ENCODE assay signal across 8 mouse cellular contexts in the genomic region with DNA sequence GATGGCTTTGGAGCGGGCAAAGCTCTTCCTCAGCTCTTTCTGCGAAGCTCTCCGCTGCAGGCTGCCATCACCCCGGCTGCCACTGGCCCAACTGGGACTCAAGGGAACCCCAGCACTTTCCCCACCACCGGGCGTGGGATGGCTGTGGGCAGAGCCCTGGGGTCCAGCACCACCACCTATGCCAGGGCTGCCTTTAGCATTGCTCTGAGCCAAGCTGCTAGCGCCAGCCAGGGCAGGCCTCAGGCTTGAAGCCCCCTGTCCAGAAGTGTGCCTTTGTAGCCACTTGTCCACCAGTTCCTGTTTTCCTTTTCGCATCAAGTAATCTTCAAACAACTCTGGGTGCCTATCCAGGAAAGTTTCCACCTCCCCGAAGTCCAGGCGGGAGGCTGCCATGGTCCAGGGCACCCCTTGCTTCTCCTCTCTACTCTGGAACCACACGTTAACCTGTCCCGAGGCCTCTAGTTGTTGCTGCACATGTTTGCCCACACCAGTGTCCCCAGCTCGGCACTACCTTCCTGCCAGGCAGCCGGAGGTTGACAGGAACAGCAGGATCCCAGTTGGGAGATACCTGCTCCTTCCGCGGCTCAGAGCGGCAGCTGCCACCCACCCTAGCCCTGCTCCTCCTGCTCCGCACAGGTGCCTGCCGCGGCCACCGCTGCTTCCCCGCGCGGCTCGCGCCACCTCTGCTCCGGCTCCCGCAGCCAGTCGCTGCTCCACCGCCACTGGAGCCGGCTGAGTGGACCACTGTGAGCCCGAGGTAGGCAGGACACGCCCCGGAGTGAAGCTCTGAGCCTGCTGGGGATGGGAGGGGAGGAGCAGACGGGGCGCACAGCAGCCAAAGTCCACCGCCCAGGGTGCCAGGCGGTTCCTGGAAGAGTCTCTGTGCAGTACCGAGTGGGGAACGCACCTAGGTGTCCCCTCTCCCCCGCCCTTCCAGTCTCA. TPM values are rescaled to one million over a fixed set of nuclear protein-coding genes. Genes with fewer than 3 reads are reported as not detected.
DNase-seq lines count a peak whose midpoint lies in the region; ATAC-seq and TF ChIP-seq lines count a peak whose summit lies in the region.

Pde11a (minus strand) TSS at position 560 of the 942 bp plus-strand sequence.

- 17% methylated on average over 41 of the region's 41 CpGs for WGBS in embryonic facial prominence, embryonic 10.5 days
- 17% methylated on average over 41 of the region's 41 CpGs for WGBS in hindbrain, embryonic 10.5 days
- WGBS in stomach, postnatal 0 days: 16% methylated on average over 41 of the region's 41 CpGs

- no peak for TF ChIP-seq EP300 in stomach, postnatal 0 days (optimal IDR thresholded peaks at IDR 0.05)

- peak; percentile 26 for DNase-seq in thymus, postnatal 4 days
- no peak for DNase-seq in thymus, postnatal 25 days
- peak; percentile 66 for DNase-seq in embryonic facial prominence, embryonic 10.5 days (ENCODE audit: low spot score)
- peak; percentile 41 for DNase-seq in hindbrain, embryonic 10.5 days (ENCODE audit: low spot score)
- peak in 1 of 2 experiments; percentile 11 for DNase-seq in layer of hippocampus, postnatal 36 days
- DNase-seq in stomach, postnatal 0 days (ENCODE audit: low spot score): peak; percentile 71
- DNase-seq in T-cell, adult 2 months (ENCODE audit: low spot score): no peak

- no peaks in the 10 kb centered on the region for H3K9me3 ChIP-seq in embryonic facial prominence, embryonic 10.5 days
- H3K9me3 ChIP-seq in hindbrain, embryonic 10.5 days: no peaks in the 10 kb centered on the region
- H3K9me3 ChIP-seq in stomach, postnatal 0 days (ENCODE audit: control insufficient read depth, low read length): no peaks in the 10 kb centered on the region

- peak within 1 kb of the TSS; percentile 86 for H3K4me2 ChIP-seq in stomach, postnatal 0 days (replicated peaks; ENCODE audit: low read depth)

- no peaks in the 10 kb centered on the region for H3K36me3 ChIP-seq in embryonic facial prominence, embryonic 10.5 days (replicated peaks)
- H3K36me3 ChIP-seq in hindbrain, embryonic 10.5 days: no peaks in the 10 kb centered on the region
- H3K36me3 ChIP-seq in stomach, postnatal 0 days (ENCODE audit: control insufficient read depth, insufficient read depth, low read length): no peaks in the 10 kb centered on the region

- H3K4me3 ChIP-seq in embryonic facial prominence, embryonic 10.5 days: peak within 1 kb of the TSS; percentile 66
- peak within 1 kb of the TSS; percentile 60 for H3K4me3 ChIP-seq in hindbrain, embryonic 10.5 days
- H3K4me3 ChIP-seq in stomach, postnatal 0 days (ENCODE audit: low read depth, low read length): peak within 1 kb of the TSS; percentile 45

- peak within 1 kb of the TSS; percentile 40; the same call in 1 of the 2 replicates for H3K27ac ChIP-seq in embryonic facial prominence, embryonic 10.5 days (replicated peaks)
- H3K27ac ChIP-seq in hindbrain, embryonic 10.5 days: peak within 1 kb of the TSS; percentile 62
- H3K27ac ChIP-seq in stomach, postnatal 0 days (replicated peaks): no peak within 1 kb of the TSS

- peaks cover 10% of the 10 kb centered on the region for H3K4me1 ChIP-seq in embryonic facial prominence, embryonic 10.5 days
- H3K4me1 ChIP-seq in hindbrain, embryonic 10.5 days (replicated peaks): peaks cover 12% of the 10 kb centered on the region
- no peaks in the 10 kb centered on the region for H3K4me1 ChIP-seq in stomach, postnatal 0 days (replicated peaks; ENCODE audit: control insufficient read depth, insufficient read depth)

- TF ChIP-seq CTCF in stomach, postnatal 0 days (IDR thresholded peaks at IDR 0.05; ENCODE audit: low read depth): no peak

- ATAC-seq in megakaryocyte-erythroid progenitor cell, adult 5-6 weeks (replicated peaks; ENCODE audit: low FRiP score, low TSS enrichment, poor library complexity, severe bottlenecking): peak; percentile 47; the same call in 1 of the 2 replicates
- ATAC-seq in stomach, postnatal 0 days (ENCODE audit: low FRiP score, low TSS enrichment): peak; percentile 90

- peak within 1 kb of the TSS; percentile 41; the same call in 1 of the 2 replicates for H3K9ac ChIP-seq in stomach, postnatal 0 days (ENCODE audit: low read length)

- peaks cover 40% of the 10 kb centered on the region for H3K27me3 ChIP-seq in embryonic facial prominence, embryonic 10.5 days (replicated peaks; ENCODE audit: low read depth, poor library complexity, severe bottlenecking)
- peaks cover 38% of the 10 kb centered on the region for H3K27me3 ChIP-seq in hindbrain, embryonic 10.5 days (ENCODE audit: insufficient read depth, poor library complexity, severe bottlenecking)
- no peaks in the 10 kb centered on the region for H3K27me3 ChIP-seq in stomach, postnatal 0 days (ENCODE audit: control insufficient read depth, insufficient read depth, low read length)

RNA-seq across cellular contexts. Expression of gene Pde11a, which starts in this region (rescaled TPM):
- polyA plus RNA-seq in embryonic facial prominence, embryonic 10.5 days (2016; fragmentation: Nextera tagmentation; extraction: Ambion mirVana): 0.50 and 0.99 TPM in 2 replicates
- polyA plus RNA-seq in hindbrain, embryonic 10.5 days (2016; fragmentation: Nextera tagmentation; extraction: Ambion mirVana): 0.29 and 0.81 TPM in 2 replicates
- total RNA-seq in layer of hippocampus, postnatal 36 days (2021): 10 to 100 TPM; 14.2 to 18.9 TPM
- not detected in 2 replicates for total RNA-seq in megakaryocyte-erythroid progenitor cell, adult 5-6 weeks (2014; fragmentation: Nextera tagmentation)
- not detected in 2 replicates for total RNA-seq in megakaryocyte-erythroid progenitor cell, adult 5-6 weeks (2017)
- 0.07 and 0.12 TPM in 2 replicates for polyA plus RNA-seq in stomach, postnatal 0 days (2015; fragmentation: Nextera tagmentation; extraction: Ambion mirVana)

Comparison
In these comparisons a context has a peak if more than half of its experiments do, and no peak if none do; other contexts are left out.
1. RNA of gene Pde11a (total RNA-seq): 14.2 to 18.9 TPM in layer of hippocampus, postnatal 36 days; not detected in megakaryocyte-erythroid progenitor cell, adult 5-6 weeks; every median in the first group is over 10 times any median in the second.
2. Peak in DNase-seq, H3K4me3 ChIP-seq and H3K27ac ChIP-seq in embryonic facial prominence, embryonic 10.5 days; RNA of the gene not detected or under 1 TPM.
3. Peak in DNase-seq, H3K4me3 ChIP-seq and H3K27ac ChIP-seq in hindbrain, embryonic 10.5 days; RNA of the gene not detected or under 1 TPM.
4. Peak in ATAC-seq in megakaryocyte-erythroid progenitor cell, adult 5-6 weeks; RNA of the gene not detected or under 1 TPM.
5. Peak in DNase-seq, ATAC-seq, H3K4me3 ChIP-seq, H3K9ac ChIP-seq and H3K4me2 ChIP-seq in stomach, postnatal 0 days; RNA of the gene not detected or under 1 TPM.
6. Peak in every context shown above with its lines, with median percentiles within 50 percentile points of each other: H3K4me3 ChIP-seq.